Mouse (Mus musculus) embryonic fibroblast, embryonic 13.5 days (primary cell): ENCODE measurements around the gene Nsun4.

Experiments
- CTCF ChIP-seq: IDR thresholded peaks from 2 replicates; pipeline ENCODE4 v1.5.1; 2011; ENCODE audit warnings: mild to moderate bottlenecking, control low read depth, low read length, moderate library complexity, borderline replicate concordance; ENCODE audit not compliant: insufficient read depth
- POLR2A ChIP-seq: IDR thresholded peaks from 2 replicates; pipeline ENCODE4 v1.6.1; 2011; ENCODE audit warnings: low read depth, mild to moderate bottlenecking, control low read depth, low read length, moderate library complexity

GRCm38 (mm10) chr4:116057559-116057958 lies 3.9 kb upstream of the Nsun4 start:
- TF ChIP-seq POLR2A (no peak), CTCF (no peak)
